Mouse (Mus musculus) testis, adult 2 months (tissue): ENCODE results near the gene Cars2. TPM values are rescaled to one million over a fixed set of nuclear protein-coding genes. Genes with fewer than 3 reads are reported as not detected.
"Not testable (repeated sequence)": the region's sequence is repeated elsewhere in the genome, so short reads cannot be mapped to it uniquely, and the experiment has no call there.

Experiments
- H3K27ac ChIP-seq: fragments of 200-500 bp; 2 replicates; pipeline ENCODE4 v1.5.1; 2012; ENCODE audit warnings: low read depth, low read length; ENCODE audit not compliant: control insufficient read depth, insufficient read depth
- H3K27me3 ChIP-seq: fragments of 200-500 bp; 2 replicates; pipeline ENCODE4 v1.6.1; 2012; ENCODE audit warnings: mild to moderate bottlenecking, low read length, moderate library complexity; ENCODE audit not compliant: control insufficient read depth, insufficient read depth
- H3K36me3 ChIP-seq: fragments of 200-500 bp; 2 replicates; pipeline ENCODE4 v1.6.1; 2012; ENCODE audit warnings: mild to moderate bottlenecking, low read length; ENCODE audit not compliant: control insufficient read depth, insufficient read depth
- H3K4me1 ChIP-seq: fragments of 200-500 bp; 2 replicates; pipeline ENCODE4 v1.6.1; 2012; ENCODE audit warnings: low read length; ENCODE audit not compliant: control insufficient read depth, insufficient read depth
- H3K4me3 ChIP-seq: fragments of 200-500 bp; 2 replicates; pipeline ENCODE4 v1.5.1; 2012; ENCODE audit warnings: low read depth, mild to moderate bottlenecking, low read length, moderate library complexity, mixed read lengths; ENCODE audit not compliant: control insufficient read depth
- CTCF ChIP-seq: fragments of 200-500 bp; IDR thresholded peaks from 2 replicates; pipeline ENCODE4 v1.5.1; 2012; ENCODE audit warnings: low read depth, mild to moderate bottlenecking, inconsistent platforms, low read length, moderate library complexity; ENCODE audit not compliant: control insufficient read depth, insufficient read depth, insufficient replicate concordance
- POLR2A ChIP-seq: fragments of 200-500 bp; IDR thresholded peaks from 2 replicates; pipeline ENCODE4 v1.6.1; 2012; ENCODE audit warnings: low read depth, mild to moderate bottlenecking, inconsistent platforms, low read length, moderate library complexity; ENCODE audit not compliant: control insufficient read depth
- polyA plus RNA-seq: library from polyadenylated mRNA; depleted of rRNA; stranded (reverse); fragments of >200 nt; gene quantifications from 2 replicates; pipeline ENCODE4 v1.2.3, GENCODE M21; 2012

The Cars2 gene
- polyA plus RNA-seq, 1 experiment, result 21.5 TPM

GRCm38 (mm10) chr8:11555720-11556591 lies 5.4 kb upstream of the Cars2 start:
- peak overlapping the region; percentile 76 for H3K4me3 ChIP-seq
- peaks cover 12% of the 10 kb centered on the region for H3K4me1 ChIP-seq
- no peaks in the 10 kb centered on the region for H3K27me3 ChIP-seq
- H3K27ac ChIP-seq, result peak overlapping the region; percentile 90
- 0 out of 2 replicates have a peak, but pooled peaks have one; percentile 19 for TF ChIP-seq CTCF
- TF ChIP-seq POLR2A, result peak; percentile 83
- no peaks in the 10 kb centered on the region for H3K36me3 ChIP-seq

GRCm38 (mm10) chr8:11554799-11555719 lies 4.5 kb upstream of the Cars2 start, which contains the start of gene Ing1:
Ing1 (plus strand) TSS chr8:11555571.
- Histone ChIP-seq H3K36me3 (no peaks in the 10 kb centered on the region), H3K4me1 (peaks cover 18% of the 10 kb centered on the region), H3K27me3 (no peaks in the 10 kb centered on the region), H3K4me3 (peak within 1 kb of the TSS; percentile 76), H3K27ac (peak within 1 kb of the TSS; percentile 90)
- TF ChIP-seq CTCF (no peak), POLR2A (peak; percentile 63)

DNA sequence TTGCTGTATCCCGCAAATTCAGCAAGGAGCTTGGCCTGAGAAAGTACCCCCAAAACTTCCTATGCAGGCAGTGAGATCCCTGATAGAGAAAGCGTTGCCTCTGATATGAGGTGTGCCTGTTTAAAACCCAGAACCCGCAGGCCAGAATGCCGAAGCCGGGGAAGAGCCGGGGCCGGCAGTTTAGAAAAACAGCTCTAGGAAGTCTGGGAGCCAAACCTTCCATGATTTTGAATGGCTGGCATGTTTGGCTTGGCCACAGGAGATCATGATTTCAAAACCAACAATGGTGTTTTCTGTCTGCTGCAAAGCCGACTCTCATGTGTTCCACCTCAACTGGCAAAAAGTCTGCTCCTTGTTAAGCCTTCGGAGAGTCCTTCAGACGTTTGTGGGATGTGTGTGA lies 1.8 kb upstream of the Cars2 start:
- TF ChIP-seq CTCF, result no peak
- TF ChIP-seq POLR2A, result no peak
- peaks cover 14% of the 10 kb centered on the region for H3K4me1 ChIP-seq
- no peaks in the 10 kb centered on the region for H3K27me3 ChIP-seq
- no peak overlapping the region for H3K27ac ChIP-seq
- no peak overlapping the region for H3K4me3 ChIP-seq
- no peaks in the 10 kb centered on the region for H3K36me3 ChIP-seq

DNA sequence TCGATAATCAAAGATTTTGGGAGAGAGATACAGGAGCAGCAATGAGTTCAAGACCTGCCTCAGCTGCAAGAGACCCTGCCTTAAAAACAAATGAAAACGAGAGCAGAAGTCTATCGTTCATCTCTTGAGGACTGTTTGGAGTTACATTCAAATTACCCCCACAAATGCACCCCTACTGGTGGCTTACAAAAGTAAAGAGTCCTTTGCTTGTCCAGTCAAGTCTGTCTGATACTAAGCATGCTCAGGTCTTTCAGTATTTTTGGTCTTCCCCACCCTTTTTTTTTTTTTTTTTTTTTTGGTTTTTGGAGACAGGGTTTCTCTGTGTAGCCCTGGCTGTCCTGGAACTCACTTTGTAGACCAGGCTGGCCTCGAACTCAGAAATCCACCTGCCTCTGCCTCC lies 914 bp upstream of the Cars2 start:
- not testable (repeated sequence) for H3K4me1 ChIP-seq, H3K36me3 ChIP-seq, H3K4me3 ChIP-seq, H3K27ac ChIP-seq, H3K27me3 ChIP-seq

DNA sequence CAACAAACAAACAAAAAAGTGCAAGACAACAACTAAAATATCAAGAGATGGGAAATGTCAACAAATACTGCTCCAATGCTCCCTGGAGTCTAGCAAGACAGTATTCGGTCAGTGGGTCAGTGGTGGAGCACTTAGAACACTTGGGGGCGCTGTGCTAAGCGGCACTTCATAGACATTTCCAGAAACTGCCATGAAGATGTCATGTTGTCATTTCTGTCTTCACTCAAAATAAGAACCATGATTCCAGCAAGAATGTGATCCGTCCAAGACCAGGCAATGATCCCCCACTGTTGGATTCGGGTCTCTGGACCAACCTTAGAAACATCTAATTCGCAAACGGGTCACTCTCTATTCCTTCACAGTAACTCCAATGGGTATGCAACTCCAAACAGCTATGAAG lies 877 bp downstream of the Cars2 start:
- Histone ChIP-seq H3K4me1 (peaks cover 9% of the 10 kb centered on the region), H3K27ac (no peak overlapping the region), H3K4me3 (no peak overlapping the region; the same call in 1 of the 2 replicates), H3K36me3 (no peaks in the 10 kb centered on the region), H3K27me3 (no peaks in the 10 kb centered on the region)
- TF ChIP-seq CTCF, result peak; percentile 31; the same call in 1 of the 2 replicates
- TF ChIP-seq POLR2A, result no peak

GRCm38 (mm10) chr8:11547063-11547462 lies 3.5 kb downstream of the Cars2 start:
- no peak for TF ChIP-seq POLR2A
- TF ChIP-seq CTCF, result peak; percentile 49; the same call in 1 of the 2 replicates
- no peaks in the 10 kb centered on the region for H3K36me3 ChIP-seq
- no peaks in the 10 kb centered on the region for H3K27me3 ChIP-seq
- H3K27ac ChIP-seq, result no peak overlapping the region
- H3K4me1 ChIP-seq, result peaks cover 9% of the 10 kb centered on the region
- no peak overlapping the region for H3K4me3 ChIP-seq

DNA sequence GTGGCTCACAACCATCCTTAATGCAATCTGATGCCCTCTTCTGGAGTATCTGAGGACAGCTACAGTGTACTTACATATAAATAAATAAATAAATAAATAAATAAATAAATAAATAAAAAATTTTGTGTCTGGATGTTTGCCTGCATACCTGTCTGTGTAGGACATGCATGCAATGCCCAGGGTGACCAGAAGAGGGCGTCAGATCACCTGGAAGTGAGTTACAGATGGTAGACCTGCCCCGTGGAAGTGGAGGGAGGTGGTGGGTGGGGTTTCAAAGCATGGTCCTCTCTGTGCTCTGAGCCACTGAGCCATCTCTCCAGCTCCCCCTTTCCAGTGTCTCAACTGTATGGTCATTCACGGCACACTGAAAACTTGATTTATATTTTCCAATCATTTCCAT lies 6.2 kb downstream of the Cars2 start:
- H3K4me1 ChIP-seq, result no peaks in the 10 kb centered on the region
- no peaks in the 10 kb centered on the region for H3K36me3 ChIP-seq
- H3K27ac ChIP-seq, result no peak overlapping the region
- H3K27me3 ChIP-seq, result no peaks in the 10 kb centered on the region
- H3K4me3 ChIP-seq, result no peak overlapping the region
- TF ChIP-seq CTCF, result peak; percentile 87
- no peak for TF ChIP-seq POLR2A
